Mouse (Mus musculus) ES-Bruce4 (cell line): ENCODE results near the gene Sult2b1. TPM values are rescaled to one million over a fixed set of nuclear protein-coding genes. Genes with fewer than 3 reads are reported as not detected.

ENCODE experiments used
- H3K27ac ChIP-seq: 2 replicates; pipeline ENCODE4 v1.5.1; 2012; ENCODE audit warnings: low read length, inconsistent platforms; ENCODE audit not compliant: insufficient read depth
- H3K27me3 ChIP-seq: 2 replicates; pipeline ENCODE4 v1.6.1; 2012; ENCODE audit warnings: mild to moderate bottlenecking, low read length, inconsistent platforms; ENCODE audit not compliant: control insufficient read depth, poor library complexity, insufficient read depth, severe bottlenecking
- H3K36me3 ChIP-seq: 2 replicates; pipeline ENCODE4 v1.6.1; 2012; ENCODE audit warnings: inconsistent platforms, mild to moderate bottlenecking, low read length, moderate library complexity; ENCODE audit not compliant: control insufficient read depth, poor library complexity, insufficient read depth, severe bottlenecking
- H3K4me1 ChIP-seq: one replicate; pipeline ENCODE4 v1.8.1; 2011; ENCODE audit warnings: low read length; ENCODE audit not compliant: control insufficient read depth, insufficient read depth
- H3K4me3 ChIP-seq: 2 replicates; pipeline ENCODE4 v1.5.1; 2011; ENCODE audit warnings: low read depth, mild to moderate bottlenecking, low read length
- H3K9ac ChIP-seq: 2 replicates; pipeline ENCODE4 v1.6.1; 2012; ENCODE audit warnings: low read depth, mild to moderate bottlenecking, inconsistent platforms; ENCODE audit not compliant: poor library complexity, severe bottlenecking
- H3K9me3 ChIP-seq: replicated peaks from 2 replicates; pipeline ENCODE4 v1.6.1; 2012; ENCODE audit warnings: mild to moderate bottlenecking, low read length, inconsistent platforms; ENCODE audit not compliant: control insufficient read depth, poor library complexity, insufficient read depth, severe bottlenecking
- CTCF ChIP-seq: IDR thresholded peaks from one replicate; pipeline ENCODE4 v1.8.1; 2011; ENCODE audit warnings: low read depth, low read length
- EP300 ChIP-seq: IDR thresholded peaks from 2 replicates; pipeline ENCODE4 v1.6.1; 2011; ENCODE audit warnings: low read depth, low read length; ENCODE audit not compliant: insufficient read depth
- POLR2A ChIP-seq: IDR thresholded peaks from one replicate; pipeline ENCODE4 v1.8.1; 2011; ENCODE audit warnings: low read length; ENCODE audit not compliant: insufficient read depth
- polyA plus RNA-seq: library from polyadenylated mRNA; stranded (reverse); fragments of >200 nt; gene quantifications from 2 replicates; pipeline ENCODE4 v1.2.4, GENCODE M21; 2011; ENCODE audit warnings: low read depth; ENCODE audit not compliant: missing spikeins, insufficient read depth, insufficient read length

Sult2b1 gene
- polyA plus RNA-seq, 1 experiment: 6.4 TPM

DNA sequence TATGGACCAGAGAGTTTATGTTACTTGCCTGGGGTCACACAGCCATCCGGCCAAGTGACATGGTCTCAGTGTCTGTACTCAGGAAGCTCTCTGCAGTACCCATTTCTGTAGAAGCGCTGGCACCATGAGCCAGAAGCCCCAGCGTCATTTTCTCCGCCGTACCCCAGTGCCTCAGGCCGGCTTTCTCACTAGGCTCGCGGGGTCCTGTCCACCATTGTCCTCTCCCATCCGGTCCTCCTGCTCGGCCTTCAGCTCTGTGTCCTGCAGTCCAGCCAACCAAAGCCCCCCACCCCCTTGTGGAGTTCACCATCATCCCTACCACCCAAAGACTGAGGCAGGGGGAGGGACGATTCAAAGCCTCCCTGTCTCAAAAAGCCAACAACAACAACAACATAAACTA, 82.9 kb downstream of the Sult2b1 start:
- TF ChIP-seq CTCF (no peak), POLR2A (no peak), EP300 (no peak)
- no peaks in the 10 kb centered on the region for H3K4me1 ChIP-seq
- no peaks in the 10 kb centered on the region for H3K9me3 ChIP-seq
- H3K36me3 ChIP-seq: no peaks in the 10 kb centered on the region
- no peak overlapping the region for H3K27ac ChIP-seq
- H3K9ac ChIP-seq: peak overlapping the region; percentile 42; the same call in 1 of the 2 replicates
- peaks cover 3% of the 10 kb centered on the region; the same call in 1 of the 2 replicates for H3K27me3 ChIP-seq
- H3K4me3 ChIP-seq: no peak overlapping the region

DNA sequence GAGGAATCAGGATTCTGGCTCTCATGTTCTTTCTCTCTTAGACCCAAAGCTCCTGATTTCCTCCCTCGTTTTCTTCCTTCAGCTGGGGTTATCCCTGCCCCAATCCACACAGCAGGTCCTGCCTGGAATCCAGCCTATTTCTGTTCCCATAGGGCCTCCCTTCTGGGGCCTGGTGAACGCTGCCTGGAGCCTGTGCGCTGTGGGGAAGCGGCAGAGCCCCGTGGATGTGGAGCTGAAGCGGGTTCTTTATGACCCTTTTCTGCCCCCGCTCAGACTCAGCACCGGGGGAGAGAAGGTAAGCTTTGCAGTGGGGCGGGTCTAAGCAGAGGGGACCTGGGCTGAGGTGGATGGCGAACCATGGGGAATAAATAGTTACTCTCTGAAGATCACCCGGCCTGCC, 83.4 kb downstream of the Sult2b1 start:
- Histone ChIP-seq H3K4me3 (peak overlapping the region; percentile 50), H3K36me3 (no peaks in the 10 kb centered on the region), H3K27me3 (peaks cover 3% of the 10 kb centered on the region; the same call in 1 of the 2 replicates), H3K9me3 (no peaks in the 10 kb centered on the region), H3K4me1 (no peaks in the 10 kb centered on the region), H3K27ac (no peak overlapping the region), H3K9ac (peak overlapping the region; percentile 42)
- TF ChIP-seq EP300 (no peak), CTCF (no peak)

DNA sequence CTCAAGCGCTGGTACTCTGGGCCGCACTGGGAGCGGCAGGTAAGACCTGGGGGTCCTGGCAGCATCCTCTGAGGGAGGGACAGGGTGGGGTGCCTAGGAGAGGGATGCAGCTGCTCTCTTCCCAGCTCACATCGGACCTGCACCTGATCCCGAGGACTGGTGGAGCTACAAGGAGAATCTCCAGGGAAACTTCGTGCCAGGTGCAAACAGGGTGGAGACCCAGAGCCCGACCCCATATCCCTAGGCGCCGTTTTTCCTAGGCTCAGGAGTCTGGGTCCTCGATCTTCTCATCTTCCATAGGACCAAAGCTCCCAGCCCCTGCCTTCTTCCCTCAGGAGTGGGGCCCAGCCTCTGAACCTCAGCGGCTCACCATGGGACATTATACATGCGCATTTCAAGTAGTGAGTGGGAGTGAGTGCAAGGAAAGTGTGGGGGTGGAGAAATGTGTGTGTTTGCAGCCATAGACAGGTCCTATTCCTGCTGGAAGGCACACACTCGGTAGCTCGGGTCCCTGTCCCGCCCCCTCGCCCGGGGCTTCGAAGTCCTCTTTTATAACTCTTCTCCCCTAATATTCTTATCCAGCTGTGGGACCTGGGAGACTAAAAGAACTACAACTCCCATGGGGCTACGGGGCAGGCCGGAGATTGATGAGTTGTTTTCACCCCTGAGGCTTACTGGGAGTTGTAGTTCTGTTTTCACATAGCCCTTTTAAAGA, 84.0 kb downstream of the Sult2b1 start:
- Histone ChIP-seq H3K4me1 (no peaks in the 10 kb centered on the region), H3K9me3 (no peaks in the 10 kb centered on the region), H3K36me3 (no peaks in the 10 kb centered on the region), H3K27ac (no peak overlapping the region), H3K9ac (peak overlapping the region; percentile 57), H3K4me3 (peak overlapping the region; percentile 65), H3K27me3 (peaks cover 3% of the 10 kb centered on the region; the same call in 1 of the 2 replicates)
- no peak for TF ChIP-seq POLR2A
- no peak for TF ChIP-seq EP300
- no peak for TF ChIP-seq CTCF

DNA sequence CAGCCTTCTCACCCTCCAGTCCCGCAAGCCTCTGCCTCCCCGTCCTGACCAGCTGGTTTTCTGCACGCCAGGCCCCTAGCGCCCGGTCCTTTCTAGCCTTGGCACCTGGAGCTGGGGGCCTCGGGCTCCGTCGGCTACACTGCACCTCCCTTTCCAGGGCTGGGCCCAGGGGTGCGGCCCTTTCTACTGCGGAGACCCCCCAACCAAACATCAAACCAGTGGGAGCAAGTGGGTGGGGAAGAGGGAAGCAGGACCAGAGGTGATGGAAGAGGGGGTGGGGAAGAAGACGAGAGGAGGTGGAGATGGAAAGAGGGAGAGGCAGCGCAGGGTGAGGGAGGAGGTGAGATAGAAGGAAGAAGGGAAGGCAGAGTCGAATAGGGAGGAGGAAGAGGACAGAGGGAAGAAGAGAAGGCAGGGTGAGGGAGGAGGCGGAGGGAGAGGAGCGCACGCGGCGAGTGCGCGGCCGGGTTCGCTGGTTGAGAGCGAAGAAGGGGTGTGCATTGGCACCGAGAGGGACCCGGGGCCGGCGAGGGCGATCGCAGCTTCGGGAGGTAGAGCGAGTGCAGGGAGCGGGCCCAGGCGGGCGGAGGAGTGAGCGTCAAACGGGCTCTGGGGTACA, 84.8 kb downstream of the Sult2b1 start, which contains the start of gene Car11:
Gene Car11, plus strand, starts transcription at position 321 of the 619 bp plus-strand sequence.
- TF ChIP-seq POLR2A (no peak), CTCF (no peak), EP300 (no peak)
- Histone ChIP-seq H3K27ac (no peak within 1 kb of the TSS), H3K4me3 (peak within 1 kb of the TSS; percentile 65), H3K36me3 (no peaks in the 10 kb centered on the region), H3K9ac (peak within 1 kb of the TSS; percentile 57), H3K4me1 (no peaks in the 10 kb centered on the region), H3K27me3 (peaks cover 3% of the 10 kb centered on the region; the same call in 1 of the 2 replicates), H3K9me3 (no peaks in the 10 kb centered on the region)

DNA sequence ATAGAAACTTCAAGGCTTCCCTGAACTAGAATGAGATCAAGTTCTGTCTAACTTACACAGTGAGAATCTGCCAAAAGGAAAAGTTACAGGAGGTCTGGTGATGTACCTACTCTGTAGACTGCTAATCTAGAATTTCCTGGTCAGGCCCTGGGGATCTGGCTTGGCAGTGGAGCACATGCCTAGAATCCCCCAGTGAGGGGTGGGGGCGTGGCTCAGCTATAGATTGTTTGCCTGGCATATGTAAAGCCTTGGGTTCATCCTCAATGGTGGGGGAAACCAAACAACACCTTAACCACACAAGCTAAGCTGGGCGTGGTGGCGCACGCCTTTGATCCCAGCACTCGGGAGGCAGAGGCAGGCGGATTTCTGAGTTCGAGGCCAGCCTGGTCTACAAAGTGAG, 86.6 kb downstream of the Sult2b1 start:
- H3K4me1 ChIP-seq: peaks cover 6% of the 10 kb centered on the region
- TF ChIP-seq POLR2A (no peak), EP300 (no peak), CTCF (no peak)

DNA sequence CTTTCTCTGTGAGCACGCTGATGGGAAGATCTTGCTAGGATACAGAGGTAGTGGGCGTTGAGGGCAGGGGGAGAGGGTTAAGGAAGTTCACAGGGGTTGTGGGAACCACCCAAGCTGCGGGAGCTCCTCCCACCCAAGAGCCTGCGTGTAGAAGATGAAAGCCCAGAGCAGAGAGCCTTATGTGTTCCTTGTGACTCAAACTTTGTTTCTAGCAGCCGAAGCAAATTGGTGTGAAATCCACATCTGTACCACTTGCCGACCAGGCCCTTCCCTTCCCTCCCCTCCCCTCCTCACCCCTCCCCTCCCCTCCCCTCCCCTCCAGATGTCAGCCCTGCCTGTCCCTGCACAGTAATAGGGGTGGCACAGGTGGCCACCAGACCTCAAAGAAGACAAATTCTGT, 89.4 kb downstream of the Sult2b1 start:
- H3K27me3 ChIP-seq: peaks cover 3% of the 10 kb centered on the region; the same call in 1 of the 2 replicates
- peaks cover 6% of the 10 kb centered on the region for H3K4me1 ChIP-seq
- no peaks in the 10 kb centered on the region for H3K36me3 ChIP-seq
- no peak overlapping the region for H3K27ac ChIP-seq
- TF ChIP-seq CTCF: no peak
- TF ChIP-seq EP300: no peak
- TF ChIP-seq POLR2A: no peak
- H3K4me3 ChIP-seq: no peak overlapping the region
- no peaks in the 10 kb centered on the region for H3K9me3 ChIP-seq
- H3K9ac ChIP-seq: no peak overlapping the region

More for the DNA sequence above, 86.6 kb downstream of the Sult2b1 start:
- H3K27me3 ChIP-seq: peaks cover 3% of the 10 kb centered on the region; the same call in 1 of the 2 replicates
- H3K36me3 ChIP-seq: no peaks in the 10 kb centered on the region
- H3K9ac ChIP-seq: no peak overlapping the region
- H3K27ac ChIP-seq: no peak overlapping the region
- no peaks in the 10 kb centered on the region for H3K9me3 ChIP-seq
- no peak overlapping the region for H3K4me3 ChIP-seq
